Mouse (Mus musculus) c-Kit-positive CD71-positive TER-119-positive erythroid progenitor cells, embryonic 14.5 days (primary cell): ENCODE results near the gene Gatb.
A peak's percentile ranks its signal among the peaks of the same experiment; 100 is the strongest.
"Not testable (repeated sequence)": the region's sequence is repeated elsewhere in the genome, so short reads cannot be mapped to it uniquely, and the experiment has no call there.

ENCODE experiments used
- DNase-seq: peaks from one replicate; pipeline ENCODE4 v3.0.0-alpha.2; 2013; ENCODE audit warnings: low spot score

Gene Gatb

DNA sequence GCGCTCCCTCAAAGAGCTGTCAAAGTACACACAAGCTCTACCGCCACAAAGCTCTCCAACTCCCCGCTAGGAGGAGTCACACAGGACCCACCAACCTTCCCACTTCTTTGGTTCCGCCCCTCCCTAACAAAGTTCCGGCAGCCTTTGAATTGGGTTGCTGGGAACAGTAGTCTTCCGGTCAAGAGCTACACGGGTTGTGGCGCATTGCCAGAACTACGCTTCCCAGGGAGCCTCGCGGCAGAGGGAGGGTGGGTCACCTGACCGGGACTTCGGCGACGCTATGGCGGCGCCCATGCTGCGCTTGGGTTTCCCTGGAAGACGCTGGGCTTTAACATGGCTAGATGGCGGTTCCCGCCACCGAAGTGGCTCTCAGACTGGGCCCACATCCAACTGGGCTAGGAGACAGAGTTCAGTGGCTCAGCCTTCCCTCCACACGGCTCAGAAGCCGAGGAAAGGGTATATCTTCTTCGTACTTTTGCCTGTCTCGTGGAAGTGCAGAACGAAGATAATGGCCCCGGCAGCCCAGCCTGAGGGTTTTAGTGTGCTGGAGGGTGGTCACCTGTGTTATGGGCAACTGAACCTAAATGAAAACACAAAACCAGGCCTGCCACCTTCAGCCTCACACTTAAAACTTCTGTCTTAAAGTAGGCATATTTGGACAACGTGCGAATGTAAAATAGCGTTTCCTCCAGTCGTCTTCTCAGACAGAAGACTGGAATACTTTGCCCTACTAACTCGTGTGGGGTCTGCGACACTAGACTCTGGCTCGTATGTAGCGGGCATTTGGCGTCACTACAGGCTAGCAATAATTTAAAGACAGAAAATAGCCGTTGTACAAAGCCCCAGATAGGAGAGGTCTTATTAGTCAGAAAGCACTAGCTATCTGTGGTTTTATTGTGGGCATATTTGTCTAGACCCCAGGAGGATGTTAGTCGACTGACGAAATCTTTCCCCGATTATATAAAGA lies at the start of gene Gatb:
Gene Gatb (plus strand): TSS at position 256 of the 967 bp plus-strand sequence.
- DNase-seq = peak; percentile 97

DNA sequence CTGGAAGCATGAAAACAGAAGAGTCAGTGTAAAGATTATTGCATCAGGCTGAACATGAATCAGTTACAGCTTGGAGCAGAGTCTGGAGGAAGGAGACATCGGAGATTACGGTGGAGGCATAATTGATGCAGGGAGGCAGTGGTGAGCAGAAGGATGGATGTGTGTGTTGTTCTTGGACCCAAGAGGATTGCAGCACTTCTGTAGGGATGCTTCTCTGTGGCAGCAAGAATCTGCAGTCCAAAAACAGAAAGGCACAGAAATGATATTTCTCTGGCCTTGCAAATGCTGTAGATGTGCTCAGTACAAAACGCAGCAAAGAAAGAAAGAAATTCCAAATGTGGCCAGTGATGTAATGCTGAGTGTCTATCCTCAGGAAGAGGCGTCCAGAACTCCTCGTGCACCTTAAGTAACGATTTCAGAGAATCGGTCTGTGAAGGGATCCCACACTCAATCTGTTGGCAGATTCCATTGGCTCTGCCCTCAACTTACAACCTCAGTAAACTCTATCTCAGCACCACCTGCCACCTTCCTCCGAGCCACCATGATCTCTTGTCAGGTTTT lies 43.2 kb upstream of the Gatb start:
- DNase-seq = no peak

DNA sequence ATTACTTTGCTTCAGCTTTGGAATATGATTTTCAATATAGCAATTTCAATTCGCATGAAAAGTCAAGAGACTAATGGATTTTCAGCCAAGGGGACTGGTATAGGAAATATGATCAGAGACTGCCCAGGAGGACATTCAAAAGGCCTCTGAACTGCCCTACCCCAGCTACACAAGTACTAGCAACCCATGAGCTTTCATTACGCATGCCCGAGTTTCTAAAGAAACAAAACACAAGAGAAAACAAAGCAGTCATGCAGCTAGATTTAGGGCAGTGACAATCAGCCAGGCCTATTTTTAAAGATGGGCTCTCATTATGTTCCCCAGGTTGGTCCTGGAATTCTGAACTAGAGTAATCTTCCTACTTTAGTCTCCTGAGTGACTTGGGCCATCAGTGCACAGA lies 41.5 kb upstream of the Gatb start:
- no peak for DNase-seq

DNA sequence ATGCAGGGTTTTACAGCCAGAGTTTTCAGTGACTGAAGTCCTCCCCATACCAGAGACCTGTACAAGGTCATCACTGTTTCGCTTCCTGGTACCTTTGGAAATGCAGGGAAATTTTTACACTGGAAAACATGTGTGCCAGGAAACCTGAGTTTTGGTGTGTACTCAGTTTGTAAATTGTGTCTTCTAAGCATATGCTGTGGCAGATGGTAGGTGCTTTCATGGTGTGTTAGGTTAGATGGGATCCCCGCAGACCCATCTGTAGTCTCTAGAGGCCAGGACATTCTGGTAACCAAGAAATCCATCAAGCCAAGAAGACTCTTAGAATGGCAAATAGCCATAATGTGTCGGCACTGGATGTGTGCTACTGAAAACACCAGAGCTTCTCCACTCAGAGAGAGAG lies 38.9 kb upstream of the Gatb start:
- no peak for DNase-seq

DNA sequence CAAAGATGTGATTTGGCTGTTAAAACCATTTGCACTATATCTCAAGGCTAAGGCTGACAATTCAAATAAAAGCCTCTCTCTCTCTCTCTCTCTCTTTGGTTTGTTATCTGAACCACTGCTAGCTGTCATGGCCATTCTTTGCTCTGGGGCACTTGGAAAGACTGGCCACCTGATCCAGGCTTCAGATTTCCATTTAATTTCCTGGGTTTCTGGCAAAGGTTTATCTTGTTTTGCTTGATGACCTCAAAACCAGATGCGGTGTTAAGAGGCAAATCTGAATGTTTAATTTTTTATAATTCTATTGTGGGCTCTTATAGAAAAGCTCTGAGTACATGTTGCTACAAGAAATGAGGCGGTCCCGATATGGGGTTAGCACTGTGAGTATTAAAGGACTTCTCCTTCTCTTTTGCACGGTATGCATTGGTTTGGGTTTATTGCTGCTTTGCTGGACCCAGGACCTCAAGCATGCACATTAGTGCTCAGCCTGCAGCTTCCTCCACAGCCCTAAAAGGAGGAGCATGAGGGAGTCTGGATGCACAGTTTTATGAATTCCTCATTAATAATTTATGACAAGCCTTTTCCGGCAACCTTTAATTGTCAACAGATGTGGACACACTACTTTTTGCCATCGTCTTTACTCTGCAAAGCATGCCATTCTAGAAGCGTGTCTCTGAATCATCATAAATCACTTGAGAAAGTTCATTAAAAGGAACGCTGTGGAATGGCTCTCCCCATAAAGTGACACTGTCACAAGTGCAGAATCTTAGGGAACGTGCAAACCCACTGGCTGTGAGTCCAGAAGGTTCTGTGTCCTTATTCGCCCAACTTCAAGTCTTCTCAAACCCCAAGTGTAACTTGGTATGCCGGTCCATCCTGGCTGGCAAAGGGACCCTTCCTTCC lies 38.0 kb upstream of the Gatb start:
- DNase-seq = no peak

DNA sequence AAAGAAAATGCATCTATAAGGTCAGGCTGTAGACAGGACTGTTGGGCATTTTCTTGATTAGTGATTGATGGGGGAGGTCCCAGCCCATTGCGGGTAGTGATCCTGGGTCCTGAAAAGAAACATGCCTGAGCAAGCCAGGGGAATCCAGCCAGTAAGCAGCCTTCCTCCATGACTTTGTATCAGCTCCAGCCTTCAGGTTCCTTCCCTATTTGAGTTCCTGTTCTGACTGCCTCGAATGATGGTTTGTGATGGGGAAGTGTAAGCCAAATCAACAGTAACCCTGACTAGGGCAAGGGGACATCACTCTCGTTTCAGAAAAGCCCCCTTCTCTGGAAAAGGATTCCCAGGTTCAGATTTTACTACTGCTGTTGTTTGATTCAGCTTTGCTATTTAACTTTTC lies 31.2 kb upstream of the Gatb start:
- no peak for DNase-seq

DNA sequence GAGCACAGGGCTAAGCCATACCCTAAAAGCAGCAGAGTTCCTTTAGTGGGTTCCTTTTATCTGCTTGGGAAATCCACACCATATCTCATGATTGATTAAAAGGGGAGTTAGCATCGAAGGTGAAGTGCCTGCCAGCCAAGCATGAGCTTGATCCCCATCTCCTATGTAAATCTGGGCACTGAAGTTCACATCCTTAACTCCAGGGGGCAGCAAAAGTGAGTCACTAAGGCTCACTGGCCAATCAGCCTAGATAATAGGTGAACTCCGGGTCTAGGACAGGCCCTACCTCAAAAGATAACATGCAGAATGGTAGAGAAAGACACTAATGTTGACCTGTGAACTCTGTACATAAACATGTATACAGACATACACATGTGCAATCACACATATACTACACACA lies 30.3 kb upstream of the Gatb start:
- DNase-seq = peak; percentile 20

DNA sequence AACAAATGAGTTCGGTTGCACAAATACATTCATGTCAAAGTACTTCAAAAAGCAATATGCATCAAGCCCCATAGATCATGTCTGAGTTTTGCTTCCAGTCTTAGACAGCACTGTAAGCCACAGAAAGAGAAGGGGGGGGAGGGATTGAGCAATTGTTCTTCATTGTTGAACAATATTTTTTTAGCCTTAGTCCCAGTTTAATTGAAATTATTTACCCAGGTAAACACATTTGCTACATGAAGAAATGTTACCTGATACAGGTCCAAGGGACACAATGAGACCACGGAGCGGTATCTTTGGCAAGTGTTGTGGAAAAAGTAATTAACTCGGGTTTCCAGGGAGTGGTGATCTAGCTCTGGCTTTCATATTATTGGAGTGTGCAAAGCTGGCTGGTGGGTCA lies 23.6 kb upstream of the Gatb start:
- no peak for DNase-seq

DNA sequence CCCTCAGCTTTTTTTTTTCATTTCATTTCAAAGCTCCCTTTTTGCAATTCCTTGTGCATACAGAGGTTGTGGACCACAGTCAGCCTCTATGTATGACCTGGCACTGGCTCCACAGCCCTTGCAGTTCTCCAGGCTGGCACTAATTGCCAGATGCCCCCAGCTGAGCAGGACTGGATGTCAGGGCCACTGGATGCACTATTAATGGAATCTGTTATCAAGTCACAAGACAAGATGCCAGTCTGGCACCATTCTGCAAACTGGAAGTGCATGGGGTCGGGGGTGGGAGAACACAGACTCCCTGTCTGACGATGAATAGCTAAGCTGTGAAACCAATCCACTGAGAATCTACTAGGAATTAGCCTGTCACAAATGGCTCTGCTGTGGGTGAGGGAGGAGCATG lies 22.6 kb upstream of the Gatb start:
- DNase-seq = no peak

DNA sequence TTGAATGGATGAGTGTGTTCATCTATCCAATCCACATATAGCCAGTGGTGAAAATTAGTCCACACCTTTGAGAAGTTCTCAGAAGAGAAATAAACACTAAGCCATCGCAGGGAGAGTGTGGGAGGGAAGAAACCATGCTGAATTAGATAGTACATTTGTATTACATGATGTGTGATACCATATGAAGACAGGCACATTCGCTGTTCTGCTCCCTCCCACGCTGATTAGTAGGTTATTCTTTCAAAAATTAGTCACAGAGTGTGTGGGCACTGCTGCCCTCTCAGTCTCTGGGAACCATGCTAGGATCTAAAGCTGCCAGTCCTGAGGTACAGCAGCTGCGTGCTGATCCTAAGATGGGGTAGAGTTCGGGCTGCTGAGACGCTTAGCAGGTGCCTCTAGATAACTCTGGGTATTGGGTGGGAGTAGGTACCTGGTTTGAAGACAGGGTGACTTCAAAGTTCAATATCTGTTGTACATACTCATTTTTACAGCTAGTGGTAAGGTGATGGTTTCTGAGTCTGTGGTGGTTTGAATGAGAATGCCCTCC lies 20.1 kb upstream of the Gatb start:
- no peak for DNase-seq

DNA sequence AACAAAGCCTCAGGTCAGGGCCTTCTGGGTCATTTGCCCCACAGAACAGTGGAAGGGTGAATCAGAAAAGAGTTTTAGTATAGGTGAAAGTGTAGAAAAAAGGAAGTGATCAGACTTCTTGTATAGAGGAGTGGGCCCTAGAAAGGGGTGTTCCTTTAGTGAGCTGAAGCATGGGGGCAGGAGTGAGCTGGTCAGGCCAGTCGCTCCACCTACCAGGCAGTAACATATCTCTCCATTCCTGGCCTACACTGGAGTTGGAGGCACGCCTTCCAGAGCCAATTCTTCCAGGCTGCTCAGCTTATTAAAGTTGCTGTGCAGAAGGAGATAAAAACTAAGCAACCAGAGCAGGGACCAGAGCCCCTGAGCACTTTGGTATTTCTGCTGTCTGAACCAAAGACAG lies 9.3 kb upstream of the Gatb start:
- no peak for DNase-seq

DNA sequence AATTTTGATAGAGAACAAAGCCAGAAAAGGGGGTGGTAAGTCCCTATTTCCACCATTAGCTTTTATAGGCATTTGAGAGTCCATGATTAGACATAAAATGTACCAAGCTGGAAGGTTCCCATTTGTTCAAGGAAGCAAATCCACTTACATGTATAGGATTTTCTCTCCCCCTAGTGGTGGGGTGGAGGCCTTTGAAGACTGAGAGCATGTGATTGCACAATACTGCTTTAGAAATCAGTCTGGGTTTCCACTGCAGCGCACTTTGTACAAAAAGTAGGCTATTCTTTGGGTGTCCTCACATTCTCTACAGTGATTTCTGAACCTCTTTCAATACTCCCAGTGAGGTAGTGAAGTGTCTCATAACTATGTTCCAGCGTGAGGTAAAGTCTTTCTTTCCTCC lies 2.6 kb upstream of the Gatb start:
- DNase-seq = peak; percentile 42

DNA sequence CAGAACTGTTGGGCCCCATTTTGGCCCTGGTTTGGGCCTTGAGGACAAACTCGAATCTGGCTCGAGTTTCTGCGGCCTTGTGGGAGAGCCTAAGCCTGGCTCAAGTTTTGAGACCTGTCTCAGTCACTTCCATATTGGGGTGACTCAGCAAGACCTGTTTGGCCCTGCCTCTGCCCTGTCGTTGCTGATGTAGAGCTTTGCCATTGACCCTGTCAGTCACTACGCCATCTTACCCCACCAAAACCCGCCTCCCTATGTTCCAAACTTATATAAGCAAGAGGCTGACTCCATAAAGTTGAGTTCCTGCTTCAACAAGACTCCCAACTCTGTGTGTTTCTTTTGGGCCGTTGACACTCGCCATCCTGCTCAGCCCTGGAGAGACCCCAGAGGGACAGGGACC lies 1.4 kb upstream of the Gatb start:
- not testable (repeated sequence) for DNase-seq

DNA sequence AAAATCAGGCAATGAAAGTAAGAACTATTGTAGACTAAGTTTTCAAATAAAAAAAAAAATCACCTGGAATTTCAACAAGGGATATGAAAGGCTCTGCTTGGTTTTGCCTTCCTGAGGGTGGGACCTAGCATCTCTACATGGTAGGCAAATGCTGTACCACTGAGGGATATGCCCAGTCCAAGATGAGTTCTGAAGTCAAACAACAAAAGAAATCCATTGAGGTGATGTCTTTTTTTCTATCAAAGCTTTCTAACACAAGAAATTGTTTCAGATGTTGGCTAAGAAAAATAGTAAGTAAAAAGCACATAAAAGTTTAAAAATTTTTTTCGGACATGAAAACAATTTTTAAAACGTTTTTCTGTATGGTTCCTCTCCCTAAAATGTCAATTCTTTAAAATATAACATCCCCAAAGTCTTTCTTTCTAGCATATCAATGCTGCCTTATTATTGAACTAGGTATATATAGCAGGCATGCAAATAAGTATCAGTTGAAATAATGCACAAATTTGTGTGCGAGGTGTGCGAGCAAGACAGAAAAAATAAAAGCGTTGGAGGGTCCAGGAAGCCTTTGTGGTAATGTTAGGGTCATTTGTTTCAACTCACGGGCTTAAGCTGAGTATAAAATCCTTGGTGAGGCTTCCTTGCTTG lies 579 bp upstream of the Gatb start:
- DNase-seq = no peak

DNA sequence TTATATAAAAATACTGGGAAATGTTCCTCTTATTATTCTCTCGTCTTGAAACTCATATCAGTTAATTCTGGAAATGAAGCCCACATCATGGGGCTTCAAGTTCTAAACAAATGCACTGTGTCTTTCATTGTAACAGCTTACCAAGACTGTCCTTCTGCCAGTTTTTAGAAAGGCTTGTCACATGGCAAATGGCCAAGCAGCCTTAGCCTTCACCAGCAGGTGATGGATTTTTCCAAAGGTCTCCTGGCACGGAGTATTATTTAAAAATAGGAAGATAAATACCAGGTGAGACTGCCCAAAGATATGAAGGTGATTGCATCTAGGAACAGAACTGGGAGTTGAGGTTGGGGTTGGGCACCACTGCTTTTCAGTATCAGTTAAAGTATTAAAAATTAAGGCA lies 8.8 kb downstream of the Gatb start:
- no peak for DNase-seq

DNA sequence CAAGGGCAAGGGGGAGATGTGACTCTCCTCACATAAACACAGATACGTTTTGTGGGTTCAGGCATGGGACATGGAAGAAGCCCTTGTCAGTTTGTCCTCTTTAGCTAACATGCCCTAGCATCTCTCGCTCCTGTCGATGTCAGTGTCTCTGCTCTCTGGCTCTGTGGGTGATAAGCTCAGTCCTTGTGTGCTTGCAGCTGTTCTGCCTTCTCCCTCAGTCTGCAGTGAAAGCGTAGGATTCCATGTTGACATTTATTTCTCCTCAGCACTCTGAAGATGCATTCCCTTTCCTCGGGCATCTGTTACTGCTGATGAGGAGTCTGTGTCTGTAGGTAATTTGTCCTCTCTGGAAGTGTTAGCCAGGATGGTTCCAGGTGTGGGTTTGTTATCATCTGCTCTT lies 9.3 kb downstream of the Gatb start:
- DNase-seq = no peak

DNA sequence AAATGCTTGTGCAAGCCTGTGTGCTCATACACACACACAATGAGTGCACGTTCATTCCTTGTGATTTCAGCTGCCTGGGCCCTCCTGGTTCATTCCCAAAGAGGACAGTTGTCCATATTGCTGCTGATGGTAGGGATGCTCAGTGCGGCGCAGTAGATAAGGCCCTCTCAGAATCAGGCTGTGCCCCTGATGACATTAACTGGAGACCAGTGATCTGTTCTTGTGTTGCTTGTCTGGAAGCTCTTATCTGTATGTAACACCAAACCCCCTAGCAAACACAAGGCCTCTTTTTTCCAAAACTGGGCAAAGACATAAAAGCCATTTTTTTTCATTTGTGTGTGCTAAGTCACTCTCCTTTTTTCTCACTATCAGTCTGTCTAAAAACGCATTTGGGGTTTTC lies 11.0 kb downstream of the Gatb start:
- DNase-seq = peak; percentile 64

DNA sequence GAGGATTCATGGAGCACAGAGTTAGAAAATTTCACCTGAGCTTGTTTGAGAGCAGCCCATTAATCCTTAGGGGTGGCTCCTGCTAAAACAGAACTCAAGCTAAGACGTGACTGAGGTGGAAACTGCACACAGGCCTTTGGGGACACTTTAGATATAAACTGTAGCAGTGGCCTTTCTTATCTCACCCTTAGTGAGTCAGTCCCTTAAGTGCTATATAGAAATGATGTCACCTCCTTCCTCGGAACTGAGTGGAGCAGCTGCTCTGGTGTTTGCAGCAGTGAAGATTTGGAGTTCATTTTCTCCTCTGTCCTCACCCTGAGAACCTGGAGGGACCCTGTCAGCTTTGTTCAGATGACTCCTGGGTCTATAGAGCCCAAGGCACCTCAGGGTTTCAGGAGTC lies 14.8 kb downstream of the Gatb start:
- DNase-seq = peak; percentile 67

DNA sequence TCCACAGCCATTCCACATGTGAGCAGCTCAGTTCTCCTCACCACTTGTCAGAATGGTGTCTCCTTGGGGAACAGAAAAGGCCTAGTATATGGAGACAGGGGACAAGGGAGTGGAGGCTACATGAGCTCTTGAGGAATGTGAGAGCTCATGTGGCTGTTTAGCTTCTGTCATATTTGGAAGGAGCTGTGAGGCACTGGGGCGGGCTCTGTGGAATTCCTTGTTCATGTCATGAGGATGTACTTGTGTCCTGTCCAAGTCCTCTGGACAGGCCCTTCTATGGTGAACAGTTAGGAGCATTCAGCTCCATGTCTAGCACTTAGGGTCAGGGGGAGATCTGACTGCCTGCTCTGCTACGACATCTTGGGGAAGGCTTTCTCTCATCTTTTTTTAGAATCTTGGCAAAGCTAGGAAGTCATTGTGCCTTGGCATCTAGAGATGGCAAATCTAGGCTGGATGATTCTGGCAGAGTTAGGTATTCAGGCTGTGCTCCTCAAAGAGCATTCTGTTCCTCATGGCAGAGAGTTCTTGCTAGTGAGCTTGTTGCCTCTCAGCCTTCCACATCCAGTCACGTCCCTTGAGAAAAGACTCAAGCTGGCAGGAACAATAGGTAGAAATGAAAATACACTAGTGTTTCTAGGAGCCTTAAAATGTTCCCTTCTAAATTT lies 16.3 kb downstream of the Gatb start:
- no peak for DNase-seq

DNA sequence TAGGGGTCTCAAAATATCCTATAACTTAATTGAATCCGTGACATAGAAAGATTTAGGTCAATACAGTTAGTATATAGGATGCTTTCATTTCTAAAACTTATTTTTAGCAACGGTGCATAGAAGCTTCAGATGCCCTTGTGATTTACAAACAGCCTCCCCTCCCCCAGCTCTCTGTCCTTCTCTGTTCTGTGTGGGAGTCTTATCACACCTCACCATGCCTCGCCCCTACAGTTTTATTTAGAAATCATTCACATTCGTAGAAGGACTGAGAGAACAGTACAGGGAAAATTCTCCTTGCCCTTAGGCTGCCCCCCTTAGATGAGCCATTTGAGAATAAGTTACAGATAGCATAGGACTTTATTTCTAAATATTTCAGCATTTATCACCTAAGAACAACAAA lies 18.1 kb downstream of the Gatb start:
- peak; percentile 83 for DNase-seq

DNA sequence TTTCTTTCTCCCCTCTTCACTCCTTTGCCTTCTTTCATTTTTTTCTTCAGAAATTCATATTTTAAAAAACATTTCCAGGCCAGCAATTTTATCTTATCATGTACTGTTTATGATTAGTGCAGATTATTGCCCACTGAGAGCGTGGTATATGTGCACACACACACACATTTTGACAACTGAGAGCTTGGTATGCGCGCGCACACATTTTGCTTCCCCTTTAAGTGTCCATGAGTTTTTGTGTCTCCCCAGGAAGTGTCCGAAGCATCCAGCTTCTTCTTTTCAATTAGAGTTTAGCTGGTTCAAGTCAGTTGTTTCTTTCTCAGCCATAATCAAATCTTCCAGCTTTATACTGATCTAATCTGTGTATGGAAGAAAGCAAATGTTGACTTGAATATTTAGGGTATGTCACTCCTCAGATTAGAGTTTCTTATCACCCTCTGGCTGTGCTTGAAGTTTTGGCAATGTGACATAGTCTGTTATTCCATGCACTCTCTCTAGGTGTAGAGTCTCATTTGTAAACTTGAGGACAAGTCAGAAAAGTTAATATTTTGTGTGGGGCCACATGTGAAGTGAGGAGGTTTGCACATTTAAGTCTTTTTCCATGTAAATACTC lies 18.8 kb downstream of the Gatb start:
- DNase-seq = peak; percentile 39
